Mouse (Mus musculus): ENCODE results near the gene Cdk4. TPM values are rescaled to one million over a fixed set of nuclear protein-coding genes. Genes with fewer than 3 reads are reported as not detected.
A peak's percentile ranks its signal among the peaks of the same experiment; 100 is the strongest.

Gene Cdk4
- polyA plus RNA-seq, 2 experiments, result 221 to 519 TPM

DNA sequence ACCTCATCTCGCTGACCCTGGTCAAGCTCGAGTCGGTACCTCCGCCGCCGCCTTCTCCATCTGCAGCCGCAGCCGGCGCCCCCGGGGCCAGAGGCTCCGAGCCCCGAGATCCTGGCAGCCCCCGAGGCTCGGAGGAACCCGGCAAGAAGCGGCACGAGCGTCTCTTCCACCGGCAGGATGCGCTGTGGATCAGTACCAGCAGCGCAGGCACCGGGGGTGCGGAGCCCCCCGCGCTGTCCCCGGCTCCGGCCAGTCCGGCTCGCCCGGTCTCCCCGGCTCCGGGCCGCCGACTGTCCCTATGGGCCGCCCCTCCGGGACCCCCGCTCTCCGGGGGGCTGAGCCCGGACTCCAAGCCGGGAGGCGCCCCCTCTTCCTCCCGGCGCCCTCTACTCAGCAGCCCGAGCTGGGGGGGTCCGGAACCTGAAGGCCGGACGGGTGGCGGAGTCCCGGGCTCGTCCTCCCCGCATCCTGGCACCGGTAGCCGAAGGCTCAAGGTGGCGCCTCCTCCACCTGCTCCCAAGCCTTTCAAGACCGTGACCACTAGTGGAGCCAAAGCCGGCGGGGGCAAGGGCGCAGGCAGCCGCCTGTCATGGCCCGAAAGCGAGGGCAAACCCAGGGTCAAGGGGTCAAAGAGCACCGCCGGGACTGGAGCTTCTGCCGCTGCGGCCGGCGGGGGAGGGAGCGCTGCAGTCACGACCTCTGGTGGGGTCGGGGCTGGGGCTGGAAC lies 16.5 kb downstream of the Cdk4 start:
- Histone ChIP-seq H3K27me3 (ENCODE audit: control insufficient read depth, insufficient read depth, low read length) (peaks cover 38% of the 10 kb centered on the region), H3K4me2 (ENCODE audit: low read depth) (peak overlapping the region; percentile 53), H3K4me1 (replicated peaks; ENCODE audit: control insufficient read depth in 2 of 2, insufficient read depth in 2 of 2, low read length in 1 of 2) (peaks cover 2 to 7% of the 10 kb centered on the region in 2 experiments; a peak in 3 of 4 replicates), H3K27ac (no peak overlapping the region), H3K4me3 (ENCODE audit: insufficient read depth in 1 of 2, low read depth in 2 of 2, low read length in 2 of 2) (peak overlapping the region in 1 of 2 experiments; percentile 35; a peak in 3 of 4 replicates), H3K9me3 (ENCODE audit: control insufficient read depth, low read length) (no peaks in the 10 kb centered on the region), H3K36me3 (replicated peaks; ENCODE audit: control insufficient read depth, insufficient read depth, low read depth) (no peaks in the 10 kb centered on the region), H3K9ac (replicated peaks) (no peak overlapping the region)
- DNase-seq (ENCODE audit: low read depth in 3 of 3, low spot score in 3 of 3) (no peak), ATAC-seq (ENCODE audit: insufficient read depth) (no peak)
- TF ChIP-seq EP300 (IDR thresholded peaks at IDR 0.05; ENCODE audit: low read depth) (no peak), CTCF (IDR thresholded peaks at IDR 0.05; ENCODE audit: low read depth) (0 out of 2 replicates have a peak, but pooled peaks have one; percentile 5)
- WGBS (ENCODE audit: insufficient replicate concordance), result 38% methylated on average over 70 of the region's 70 CpGs

DNA sequence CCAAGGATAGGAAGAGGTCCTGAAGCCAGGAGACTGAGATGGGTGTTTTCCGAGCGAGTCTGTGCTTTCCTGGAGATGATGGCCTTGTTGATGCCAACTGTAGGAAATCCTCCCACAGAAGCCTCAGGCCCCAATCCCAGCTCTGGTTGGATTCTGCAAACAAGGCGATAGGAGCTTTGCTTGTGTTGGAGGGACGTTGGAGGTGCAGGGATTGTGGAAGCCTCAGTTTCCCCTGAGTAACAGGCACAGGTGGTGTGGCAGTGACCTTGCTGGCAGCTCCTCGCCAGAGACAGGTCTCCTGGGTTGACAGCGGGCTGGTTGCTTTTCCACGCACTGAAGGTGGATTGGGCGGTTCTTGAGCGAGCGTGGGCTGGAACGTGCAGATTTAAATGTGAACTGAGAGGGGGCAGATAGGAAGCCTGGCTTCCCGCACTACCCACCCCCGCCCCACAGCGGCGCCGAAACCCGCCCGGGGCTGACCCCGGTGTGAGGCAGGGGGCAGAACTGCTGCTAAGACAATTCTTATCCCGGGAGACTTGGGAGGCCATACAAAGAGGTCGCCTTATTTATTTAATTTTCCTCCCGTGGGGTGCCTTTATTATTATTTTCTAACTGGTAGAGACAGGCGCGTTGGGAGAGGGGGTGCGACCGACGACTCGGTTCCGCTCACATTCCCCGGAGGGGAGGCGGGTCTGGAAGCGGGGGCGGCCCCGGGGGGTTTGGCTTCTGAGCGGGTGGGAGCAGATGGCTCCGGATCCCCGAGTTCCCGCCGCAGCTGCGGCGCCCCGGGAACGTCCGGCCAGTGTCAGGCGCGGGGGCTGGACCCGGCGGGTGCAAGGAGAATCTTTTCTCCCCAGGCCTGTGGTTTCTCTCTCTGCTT lies 17.8 kb downstream of the Cdk4 start:
- TF ChIP-seq CTCF (IDR thresholded peaks at IDR 0.05; ENCODE audit: low read depth) (no peak), EP300 (IDR thresholded peaks at IDR 0.05; ENCODE audit: low read depth) (no peak)
- no peak for ATAC-seq (ENCODE audit: insufficient read depth)
- no peak overlapping the region; a peak in 1 of 4 replicates for H3K4me3 ChIP-seq (ENCODE audit: insufficient read depth in 1 of 2, low read depth in 2 of 2, low read length in 2 of 2)

DNA sequence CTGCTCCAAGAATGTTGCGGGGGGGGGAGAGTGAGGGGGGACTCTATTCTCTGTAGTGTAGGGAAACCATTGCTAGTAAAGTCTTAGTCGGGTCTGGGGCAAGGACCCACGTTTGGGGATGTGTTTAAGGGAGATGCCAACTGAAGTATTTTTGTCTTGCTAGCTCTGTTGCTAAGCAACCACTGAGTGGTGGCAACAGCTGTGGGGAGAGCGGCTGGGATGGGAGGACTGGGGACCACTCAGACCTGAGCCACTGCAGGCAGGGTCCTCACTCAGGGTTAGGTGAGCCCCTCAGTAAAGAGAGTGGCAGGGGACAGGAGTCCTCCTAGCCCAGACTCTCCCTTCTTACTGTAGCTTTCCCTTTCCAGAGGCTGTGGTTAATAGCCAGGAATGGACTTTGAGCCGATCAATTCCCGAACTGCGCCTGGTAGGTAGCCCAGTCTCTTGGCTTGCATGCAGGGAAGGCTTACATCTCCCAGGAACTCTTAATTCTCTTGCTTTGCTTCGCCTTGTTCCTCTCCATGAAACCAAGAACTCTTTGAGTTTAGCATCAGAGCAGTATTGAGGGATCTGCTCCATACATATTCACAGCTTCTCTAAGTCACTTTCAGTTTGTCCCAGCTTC lies 18.8 kb downstream of the Cdk4 start:
- Histone ChIP-seq H3K4me2 (ENCODE audit: low read depth) (peak overlapping the region; percentile 18; the same call in 1 of the 2 replicates), H3K9me3 (ENCODE audit: control insufficient read depth, low read length) (no peaks in the 10 kb centered on the region), H3K36me3 (replicated peaks; ENCODE audit: control insufficient read depth, insufficient read depth, low read depth) (no peaks in the 10 kb centered on the region), H3K4me1 (replicated peaks; ENCODE audit: control insufficient read depth in 2 of 2, insufficient read depth in 2 of 2, low read length in 1 of 2) (peaks cover 0 to 2% of the 10 kb centered on the region in 2 experiments; a peak in 2 of 4 replicates), H3K9ac (replicated peaks) (no peak overlapping the region), H3K27ac (no peak overlapping the region), H3K27me3 (ENCODE audit: control insufficient read depth, insufficient read depth, low read length) (peaks cover 38% of the 10 kb centered on the region), H3K4me3 (ENCODE audit: insufficient read depth in 1 of 2, low read depth in 2 of 2, low read length in 2 of 2) (no peak overlapping the region)
- DNase-seq (ENCODE audit: low read depth in 3 of 3, low spot score in 3 of 3) (no peak), ATAC-seq (ENCODE audit: insufficient read depth) (no peak)
- WGBS (ENCODE audit: insufficient replicate concordance), result 56% methylated on average over 8 of the region's 8 CpGs
- TF ChIP-seq CTCF (IDR thresholded peaks at IDR 0.05; ENCODE audit: low read depth) (no peak), EP300 (IDR thresholded peaks at IDR 0.05; ENCODE audit: low read depth) (no peak)

More for the DNA sequence above, 17.8 kb downstream of the Cdk4 start:
- H3K27ac ChIP-seq, result no peak overlapping the region
- no peak for DNase-seq (ENCODE audit: low read depth in 3 of 3, low spot score in 3 of 3)
- WGBS (ENCODE audit: insufficient replicate concordance), result 27% methylated on average over 48 of the region's 48 CpGs
- H3K9me3 ChIP-seq (ENCODE audit: control insufficient read depth, low read length), result no peaks in the 10 kb centered on the region
- H3K9ac ChIP-seq (replicated peaks), result no peak overlapping the region
- H3K4me2 ChIP-seq (ENCODE audit: low read depth), result peak overlapping the region; percentile 44
- no peaks in the 10 kb centered on the region for H3K36me3 ChIP-seq (replicated peaks; ENCODE audit: control insufficient read depth, insufficient read depth, low read depth)
- peaks cover 2 to 7% of the 10 kb centered on the region in 2 experiments; a peak in 3 of 4 replicates for H3K4me1 ChIP-seq (replicated peaks; ENCODE audit: control insufficient read depth in 2 of 2, insufficient read depth in 2 of 2, low read length in 1 of 2)
- peaks cover 38% of the 10 kb centered on the region for H3K27me3 ChIP-seq (ENCODE audit: control insufficient read depth, insufficient read depth, low read length)

DNA sequence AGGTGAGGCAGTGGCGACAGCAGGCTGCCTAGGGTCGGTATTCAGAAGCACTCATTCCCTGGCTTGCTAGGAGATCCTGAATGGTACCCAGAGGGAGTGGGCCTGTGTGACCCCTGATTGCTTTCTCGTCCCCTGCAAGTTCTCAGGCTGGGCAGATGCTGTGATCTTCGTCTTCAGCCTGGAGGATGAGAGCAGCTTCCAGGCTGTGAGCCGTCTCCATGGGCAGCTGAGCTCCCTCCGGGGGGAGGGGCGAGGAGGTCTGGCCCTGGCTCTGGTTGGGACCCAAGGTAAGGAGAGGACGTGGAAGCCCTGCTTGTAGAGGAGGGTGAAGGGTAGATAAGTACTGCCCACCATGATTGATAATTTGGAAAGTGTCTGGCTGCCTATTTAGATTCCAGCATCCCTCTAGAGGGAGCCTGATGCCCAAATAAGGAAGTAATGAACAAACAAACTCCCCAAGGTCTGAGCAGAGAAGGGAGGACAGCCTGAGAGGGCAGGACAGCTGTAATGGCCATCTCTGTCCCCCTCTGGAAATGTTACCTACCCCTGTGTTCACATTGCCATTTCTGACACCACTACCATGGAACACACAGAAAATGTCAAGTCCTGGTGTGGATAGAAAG lies 20.1 kb downstream of the Cdk4 start:
- Histone ChIP-seq H3K9ac (replicated peaks) (no peak overlapping the region), H3K4me2 (ENCODE audit: low read depth) (no peak overlapping the region), H3K9me3 (ENCODE audit: control insufficient read depth, low read length) (no peaks in the 10 kb centered on the region), H3K4me1 (replicated peaks; ENCODE audit: control insufficient read depth in 2 of 2, insufficient read depth in 2 of 2, low read length in 1 of 2) (peaks cover 0 to 2% of the 10 kb centered on the region in 2 experiments; a peak in 2 of 4 replicates), H3K27ac (no peak overlapping the region), H3K36me3 (replicated peaks; ENCODE audit: control insufficient read depth, insufficient read depth, low read depth) (no peaks in the 10 kb centered on the region), H3K4me3 (ENCODE audit: insufficient read depth in 1 of 2, low read depth in 2 of 2, low read length in 2 of 2) (no peak overlapping the region), H3K27me3 (ENCODE audit: control insufficient read depth, insufficient read depth, low read length) (peaks cover 35% of the 10 kb centered on the region)
- 59% methylated on average over 8 of the region's 8 CpGs for WGBS (ENCODE audit: insufficient replicate concordance)
- ATAC-seq (ENCODE audit: insufficient read depth), result no peak
- TF ChIP-seq CTCF (IDR thresholded peaks at IDR 0.05; ENCODE audit: low read depth) (no peak), EP300 (IDR thresholded peaks at IDR 0.05; ENCODE audit: low read depth) (no peak)
- DNase-seq (ENCODE audit: low read depth in 3 of 3, low spot score in 3 of 3), result no peak
